Mouse (Mus musculus) fibroblast of lung, adult 2 months (primary cell): Measurements from ENCODE around the gene Akt1.

Source experiments
- DNase-seq: peaks from one replicate; pipeline ENCODE4 v3.0.0-alpha.2; 2011; ENCODE audit warnings: low read depth

Akt1 gene

DNA sequence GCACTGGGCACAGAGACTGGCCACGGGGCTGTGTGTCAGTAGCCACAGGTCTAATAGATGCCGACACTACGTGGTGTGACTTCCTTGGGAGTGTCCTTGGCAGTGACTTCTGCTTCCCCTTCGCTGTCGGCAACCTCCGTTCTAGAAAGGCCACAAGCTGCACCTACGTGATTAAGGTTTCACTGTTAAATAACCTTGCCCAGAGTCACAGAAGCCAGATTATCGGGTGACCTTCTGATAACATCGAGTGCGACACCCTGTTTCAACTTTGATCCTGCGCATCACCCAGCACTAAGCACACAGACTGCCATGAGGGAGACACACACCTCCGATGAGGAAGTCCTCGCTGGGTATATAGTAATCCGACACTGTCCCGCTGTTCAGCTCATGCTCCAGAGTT, 13.8 kb upstream of the Akt1 start:
- DNase-seq: no peak

DNA sequence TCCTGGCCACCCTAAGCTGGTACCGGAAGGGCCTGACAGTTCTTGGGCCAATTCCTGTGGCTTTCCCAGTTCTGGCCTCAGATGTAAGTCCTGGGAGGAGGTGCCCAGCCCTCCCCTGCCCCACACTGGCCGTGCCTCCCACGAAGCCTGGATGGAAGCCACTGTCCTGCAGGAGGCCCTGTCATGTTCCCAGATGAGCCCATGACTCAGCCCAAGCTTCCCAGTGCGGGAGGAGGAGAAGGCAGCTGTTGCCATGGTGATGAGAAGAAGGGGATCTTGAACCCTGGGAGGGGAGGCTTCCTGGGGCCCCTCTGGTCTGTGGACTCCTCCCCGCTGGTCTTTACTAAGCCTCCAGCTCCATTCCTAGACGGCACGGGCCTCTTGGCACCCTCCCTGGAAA, 8.7 kb upstream of the Akt1 start:
- DNase-seq: no peak

DNA sequence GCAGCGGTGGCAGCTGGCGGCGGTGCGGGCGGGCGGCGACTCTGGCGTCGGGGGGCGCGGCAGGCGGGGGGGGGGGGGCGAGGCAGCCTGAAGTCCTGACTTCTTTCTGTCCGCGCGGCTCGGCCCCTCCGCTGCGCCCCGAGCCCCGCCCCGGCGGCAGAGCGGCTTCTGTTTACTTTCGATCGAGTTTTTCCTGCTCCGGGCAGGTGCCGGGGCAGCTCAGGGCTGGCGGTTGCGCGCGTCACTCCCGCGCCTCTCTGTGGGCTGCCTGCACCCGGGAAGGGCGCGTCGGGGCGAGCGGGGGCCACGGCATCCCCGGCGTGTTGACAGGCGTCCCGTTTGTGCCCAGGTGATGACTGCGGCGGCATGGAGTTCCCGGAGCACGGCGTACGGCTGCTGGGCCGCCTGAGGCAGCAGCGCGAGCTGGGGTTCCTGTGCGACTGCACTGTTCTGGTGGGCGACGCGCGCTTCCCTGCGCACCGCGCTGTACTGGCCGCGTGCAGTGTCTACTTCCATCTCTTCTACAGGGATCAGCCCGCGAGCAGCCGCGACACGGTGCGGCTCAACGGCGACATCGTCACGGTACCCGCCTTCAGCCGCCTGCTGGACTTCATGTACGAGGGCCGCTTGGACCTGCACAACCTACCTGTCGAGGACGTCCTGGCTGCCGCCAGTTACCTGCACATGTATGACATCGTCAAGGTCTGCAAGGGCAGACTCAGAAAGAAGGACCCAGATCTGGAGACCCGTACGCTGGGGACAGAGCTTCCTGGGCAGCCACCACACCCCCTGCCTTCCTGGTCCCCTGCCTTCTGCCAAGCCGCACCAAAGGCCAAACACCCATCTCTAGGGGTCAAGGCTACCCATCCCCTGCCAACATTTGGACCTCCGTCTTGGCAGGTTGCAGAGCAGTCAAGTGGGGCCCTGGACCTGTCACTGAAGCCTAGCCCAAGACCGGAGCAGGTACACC, 4.6 kb upstream of the Akt1 start:
- no peak for DNase-seq

DNA sequence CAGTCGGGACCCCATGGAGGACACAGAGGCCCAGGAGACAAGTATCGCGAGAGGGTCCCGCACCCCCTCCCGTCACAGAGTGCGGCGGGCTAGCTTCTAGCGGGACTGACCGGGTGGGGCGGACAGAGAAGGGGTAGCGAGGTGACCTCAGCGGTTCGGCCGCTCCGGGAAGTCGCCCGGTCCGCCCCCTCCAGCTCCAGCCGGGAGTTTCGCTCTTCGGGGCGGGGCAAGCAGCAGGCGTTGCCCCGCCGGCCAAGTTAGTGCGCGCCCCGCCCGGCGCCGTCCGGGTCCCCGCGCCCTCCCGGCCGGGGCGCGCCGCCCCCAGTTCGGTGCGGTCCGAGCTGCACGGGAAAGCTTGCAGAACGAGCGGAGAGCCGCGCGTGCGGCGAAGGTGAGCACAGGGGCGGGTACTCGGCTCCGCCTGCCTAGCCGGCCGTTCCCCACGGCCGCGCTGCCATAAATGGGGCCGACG, 3.9 kb upstream of the Akt1 start, which contains the start of gene Zbtb42:
Gene Zbtb42, plus strand, starts transcription at position 274 of the 472 bp plus-strand sequence.
- DNase-seq: no peak

DNA sequence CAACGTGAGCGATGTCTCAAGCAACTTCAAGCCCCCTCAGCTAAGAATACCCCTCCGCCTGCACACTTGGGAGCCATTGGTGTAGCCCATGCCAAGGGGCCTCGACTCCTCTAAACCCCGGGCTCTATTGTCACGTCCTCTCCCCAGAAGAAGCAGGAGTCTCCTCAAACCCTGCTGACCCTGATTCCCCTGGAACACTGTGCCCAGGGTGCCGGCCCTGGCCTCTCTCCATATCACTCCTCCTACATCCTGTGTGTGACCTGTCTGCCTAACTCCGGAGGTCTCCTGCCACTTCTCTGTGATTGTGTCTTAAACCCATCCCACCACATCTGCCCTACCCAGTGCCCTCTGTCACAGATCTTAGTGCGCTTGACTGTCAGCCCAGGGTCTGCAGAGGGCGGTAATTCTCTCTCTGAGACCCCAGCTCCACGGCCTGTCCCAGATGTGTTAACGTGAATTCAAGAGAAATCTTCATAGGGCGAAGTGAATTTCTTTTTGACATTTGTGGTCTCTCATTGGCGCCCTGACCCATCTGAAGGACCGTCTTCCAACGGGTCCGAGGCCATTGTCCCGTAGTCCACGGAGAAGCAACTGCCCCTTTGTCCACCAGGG, 3.4 kb upstream of the Akt1 start:
- no peak for DNase-seq

DNA sequence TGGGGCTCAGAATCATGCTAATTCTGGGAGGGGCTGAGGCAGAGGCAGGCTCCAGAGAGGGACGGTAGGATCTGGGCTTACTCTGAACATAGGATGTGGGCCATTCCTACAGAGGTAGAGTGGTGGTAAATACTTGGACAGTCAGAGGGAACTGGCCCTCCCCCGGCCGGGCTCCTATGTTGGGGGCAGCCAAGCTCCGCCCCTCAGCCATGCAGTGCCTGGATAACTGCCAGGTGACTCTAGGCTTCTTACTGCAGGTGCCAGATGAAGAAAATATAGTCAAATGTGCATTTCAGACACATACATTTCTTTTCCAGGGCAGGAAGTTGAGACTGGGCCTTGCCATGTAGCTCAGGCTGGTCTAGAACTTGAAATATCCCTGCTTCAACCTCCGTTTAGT, 2.4 kb upstream of the Akt1 start:
- no peak for DNase-seq

DNA sequence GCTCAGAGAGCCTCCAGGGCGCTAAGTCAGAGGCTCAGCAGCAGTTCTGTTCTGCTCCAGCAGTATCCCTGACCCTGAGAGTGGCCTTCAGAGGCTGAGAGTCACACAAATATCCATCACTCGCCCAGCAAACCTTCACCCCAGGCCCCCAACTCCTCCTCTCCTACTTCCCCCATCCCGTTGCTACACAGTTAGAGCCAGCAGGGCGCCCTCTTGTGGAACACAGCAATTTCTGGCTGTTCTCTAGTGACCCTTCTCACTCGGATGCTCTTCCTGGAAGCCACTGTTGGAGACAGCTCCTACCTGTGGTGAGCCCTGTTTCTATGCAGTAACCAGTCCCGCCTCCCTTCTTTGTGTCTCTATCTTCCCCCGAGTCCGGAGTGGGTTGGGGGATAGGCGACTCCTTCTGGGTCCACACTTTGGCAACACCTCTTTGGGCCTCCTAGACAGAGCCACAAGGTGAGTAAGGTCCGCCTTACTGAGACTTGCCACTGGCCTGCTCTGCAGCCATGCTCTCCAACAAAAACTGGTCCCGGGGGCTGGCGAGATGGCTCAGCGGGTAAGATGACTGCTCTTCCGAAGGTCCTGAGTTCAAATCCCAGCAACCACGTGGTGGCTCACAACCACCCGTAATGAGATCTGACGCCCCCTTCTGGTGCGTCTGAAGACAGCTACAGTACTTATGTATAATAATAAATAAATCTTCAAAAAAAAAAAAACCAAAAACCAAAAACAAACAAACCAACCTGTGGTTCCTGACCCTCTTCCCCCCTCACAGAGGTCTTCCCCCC, 756 bp upstream of the Akt1 start:
- no peak for DNase-seq

DNA sequence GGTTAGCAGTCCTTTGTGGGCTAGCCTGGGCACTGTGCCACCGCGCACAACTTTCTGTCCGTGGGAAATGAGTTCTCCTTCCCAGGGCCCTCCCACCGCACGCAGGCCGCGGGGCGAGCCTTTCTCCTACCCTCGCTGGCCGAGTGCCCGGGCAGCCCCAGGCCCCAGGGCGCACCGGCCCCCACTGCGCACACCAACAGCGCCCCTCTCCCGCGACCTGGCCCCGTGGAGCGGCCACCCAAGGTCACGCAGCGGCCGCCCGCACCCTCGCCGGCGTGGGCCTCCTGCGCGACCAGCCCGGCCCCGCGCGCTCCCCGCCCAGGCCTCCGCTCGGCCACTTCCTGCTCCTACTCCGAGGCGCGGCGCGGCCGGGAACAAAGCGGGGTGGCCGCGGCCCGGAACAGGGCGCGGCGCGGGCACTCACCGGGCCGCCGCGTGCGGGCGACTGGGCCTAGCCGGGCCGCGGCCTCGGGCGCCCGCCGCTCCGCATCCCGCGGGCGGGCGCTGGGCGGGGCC, 1.1 kb downstream of the Akt1 start:
- no peak for DNase-seq

DNA sequence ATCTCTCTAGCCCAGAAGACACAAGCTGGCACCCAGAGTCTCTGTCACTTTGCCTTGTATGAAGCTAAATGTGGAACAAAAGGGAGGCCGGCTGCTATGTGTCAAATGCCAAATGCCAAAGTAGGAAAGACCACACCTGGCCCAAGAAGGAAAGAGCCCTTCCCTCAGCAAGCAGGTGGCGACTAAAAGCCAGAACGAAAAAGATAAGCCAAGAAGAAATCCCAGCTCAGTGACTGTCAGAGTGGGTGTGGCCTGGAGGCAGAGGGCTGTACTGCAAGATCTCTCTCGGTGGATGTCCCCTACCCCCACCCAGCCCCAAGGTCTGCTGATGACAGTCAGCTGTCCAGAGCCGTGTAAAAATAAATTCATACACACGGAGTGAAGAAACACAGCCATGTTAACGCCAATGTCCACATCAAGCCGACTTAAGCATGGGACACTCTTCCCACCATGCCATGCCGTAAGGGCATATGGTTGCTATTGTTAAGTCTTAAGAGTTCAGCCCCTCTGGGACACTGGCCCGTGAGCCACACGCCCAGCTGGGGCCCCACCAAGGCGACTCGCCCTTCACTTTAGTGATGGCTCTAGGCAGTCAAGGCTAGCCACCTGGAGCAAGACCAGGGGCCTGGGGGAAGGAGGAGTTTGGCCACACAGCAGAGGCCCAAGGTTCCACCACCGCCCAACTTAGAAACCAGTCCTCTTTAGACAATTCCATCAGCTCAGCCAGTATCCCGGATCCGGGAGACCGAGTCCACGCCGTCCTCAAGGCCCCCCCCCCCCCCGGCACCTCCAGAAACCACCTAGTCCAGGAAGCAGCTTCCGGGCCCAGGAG, 1.7 kb downstream of the Akt1 start:
- no peak for DNase-seq

DNA sequence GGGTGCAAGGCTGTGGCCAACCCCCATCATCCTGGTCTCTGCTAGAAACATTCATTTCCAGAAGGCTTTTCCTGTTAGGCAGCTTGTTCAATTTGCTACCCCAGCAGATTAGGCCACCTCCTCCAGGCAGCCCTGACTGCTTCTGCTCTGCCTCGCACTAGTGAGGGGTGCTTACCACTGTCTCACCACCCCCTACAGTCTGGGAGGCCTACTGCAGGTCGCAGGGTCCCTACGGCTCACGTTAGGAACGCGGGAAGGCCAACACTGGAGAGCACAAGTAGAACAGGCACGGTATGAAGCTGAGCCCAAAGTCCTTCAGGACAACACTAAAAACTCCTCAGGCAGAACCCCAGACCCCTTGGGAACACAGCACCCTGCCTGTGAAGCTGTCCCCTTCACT, 2.8 kb downstream of the Akt1 start:
- DNase-seq: no peak

DNA sequence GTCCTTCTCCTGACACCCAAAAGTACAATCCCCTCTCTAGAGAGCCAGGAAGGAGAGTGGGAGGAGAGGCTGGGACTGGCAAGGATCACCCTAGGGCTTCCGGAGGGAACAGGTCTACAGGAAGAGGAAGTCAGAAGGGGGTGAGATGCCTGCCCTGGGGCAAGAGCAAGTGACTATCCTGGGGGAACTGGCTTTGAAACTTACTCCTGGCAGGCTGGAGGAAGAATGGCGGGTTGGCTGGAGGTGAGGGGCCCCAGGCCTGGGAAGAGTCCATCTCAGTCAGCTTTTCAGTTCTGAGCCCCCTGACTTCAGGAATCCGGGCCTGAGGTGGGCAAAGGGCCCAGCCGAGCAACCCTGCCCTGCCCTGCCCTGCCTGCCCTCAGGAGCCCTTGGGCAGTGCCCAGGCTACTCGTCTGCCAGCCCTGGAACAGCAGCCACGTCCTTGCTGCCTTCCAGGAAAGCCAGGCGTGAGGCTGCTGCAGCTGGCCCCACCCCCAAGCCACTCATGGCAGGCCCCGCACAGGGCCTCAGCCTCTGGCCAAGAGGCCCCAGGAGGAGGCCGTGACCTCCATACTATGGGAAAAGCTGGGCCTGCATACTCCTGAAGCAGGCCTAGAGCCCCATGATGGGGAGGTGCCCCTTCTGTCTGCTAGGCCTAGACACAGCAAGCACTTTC, 3.8 kb downstream of the Akt1 start:
- DNase-seq: no peak

DNA sequence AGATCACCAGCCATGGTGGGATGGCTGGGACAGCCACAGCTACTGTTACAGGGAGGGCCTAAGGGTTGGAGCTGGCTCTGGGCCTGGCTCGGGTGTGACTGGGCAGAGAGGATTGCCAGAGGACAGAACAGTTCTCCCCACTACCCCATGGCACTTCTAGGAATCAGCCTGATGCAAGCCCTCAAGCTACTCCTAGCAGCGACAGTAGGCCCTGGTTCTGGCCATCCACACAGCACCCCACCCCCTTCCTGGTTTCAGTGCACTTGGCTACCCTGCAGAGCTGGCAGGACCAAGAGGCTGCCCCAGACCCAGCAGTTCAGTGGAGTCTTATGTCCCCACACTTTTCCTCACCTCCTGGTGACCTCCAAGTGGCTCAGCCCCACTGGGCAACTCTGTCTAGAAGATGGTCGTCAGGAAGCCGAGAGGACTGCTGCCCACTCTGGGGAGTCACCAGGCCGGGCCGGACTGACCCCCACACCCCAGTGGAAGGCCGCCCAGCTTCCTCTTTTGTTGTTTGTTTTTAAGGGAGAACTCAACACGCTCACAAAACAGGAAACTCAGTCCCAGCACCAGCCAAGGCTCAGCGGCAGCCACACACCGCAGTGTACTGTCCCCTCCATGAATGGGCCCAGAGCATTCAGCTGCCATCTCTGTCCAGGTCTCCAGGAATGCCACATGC, 6.9 kb downstream of the Akt1 start:
- DNase-seq: no peak

DNA sequence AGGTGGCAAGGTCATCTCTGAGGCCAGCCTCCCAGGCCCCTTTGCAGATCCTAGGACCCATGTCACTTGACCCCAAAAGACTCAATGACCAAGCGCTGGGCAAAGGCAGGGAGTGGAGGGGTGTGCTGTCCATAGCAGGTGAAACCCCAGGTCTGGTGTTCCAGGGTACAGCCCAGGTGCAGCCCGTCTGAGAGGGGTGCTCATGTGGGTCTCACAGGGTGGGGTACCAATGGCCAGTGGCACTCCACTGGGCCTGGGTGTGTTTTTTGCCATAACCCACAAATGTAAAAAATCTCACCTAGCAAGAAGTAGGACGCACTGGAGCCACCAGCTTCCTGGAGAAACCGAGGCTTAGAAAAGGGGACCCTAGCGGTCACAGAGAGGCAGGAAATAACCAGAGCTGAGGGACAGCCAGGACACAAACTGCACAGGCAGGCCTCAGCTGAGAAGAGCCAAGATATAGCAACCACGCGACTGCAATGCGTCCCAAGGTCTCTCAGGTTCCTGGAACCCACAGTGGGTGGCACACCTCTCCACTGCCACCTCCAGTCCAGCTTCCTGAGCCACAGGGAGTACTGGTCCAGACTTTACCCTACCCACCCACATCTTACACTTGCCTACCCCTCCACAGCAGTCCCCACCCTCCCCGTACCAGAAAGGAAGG, 8.7 kb downstream of the Akt1 start:
- no peak for DNase-seq

DNA sequence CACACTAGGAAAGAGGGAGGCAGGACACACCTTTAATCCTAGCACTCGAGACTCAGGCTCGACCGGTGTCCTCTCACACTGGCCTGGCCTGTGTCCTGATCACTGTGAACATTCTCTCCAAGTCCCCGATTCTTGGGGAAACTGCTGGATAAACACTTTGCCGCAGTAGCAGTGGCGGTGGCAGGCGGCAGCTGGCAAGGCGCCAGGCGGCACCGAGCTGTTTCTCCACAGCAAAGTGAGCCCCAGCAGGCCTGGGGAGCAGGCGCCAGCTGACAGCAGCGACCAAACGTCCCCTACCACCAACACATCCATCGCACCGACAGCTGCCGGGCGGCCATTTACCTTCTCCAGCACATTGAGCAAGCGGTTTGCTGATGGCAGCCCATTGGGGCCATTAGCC, 9.2 kb downstream of the Akt1 start:
- no peak for DNase-seq

DNA sequence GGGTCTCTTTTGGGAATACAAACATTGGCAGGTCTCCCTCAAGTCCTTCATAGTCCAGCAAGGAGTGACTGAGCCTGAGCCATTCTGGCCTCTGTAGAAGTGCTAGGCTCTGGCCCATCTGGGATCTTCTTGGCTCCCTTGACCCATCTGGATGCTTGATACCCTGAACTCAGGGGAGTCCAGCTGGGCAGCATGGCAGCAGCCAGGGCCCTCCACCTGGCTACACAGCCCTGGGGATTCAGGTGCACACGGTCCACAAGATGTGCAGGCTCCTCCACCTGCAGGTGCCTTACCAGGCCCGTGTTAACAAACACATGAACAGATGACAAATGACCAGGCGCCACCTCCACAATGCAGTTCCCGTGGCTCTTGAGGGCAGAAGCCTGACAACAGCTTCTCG, 10.0 kb downstream of the Akt1 start:
- no peak for DNase-seq

DNA sequence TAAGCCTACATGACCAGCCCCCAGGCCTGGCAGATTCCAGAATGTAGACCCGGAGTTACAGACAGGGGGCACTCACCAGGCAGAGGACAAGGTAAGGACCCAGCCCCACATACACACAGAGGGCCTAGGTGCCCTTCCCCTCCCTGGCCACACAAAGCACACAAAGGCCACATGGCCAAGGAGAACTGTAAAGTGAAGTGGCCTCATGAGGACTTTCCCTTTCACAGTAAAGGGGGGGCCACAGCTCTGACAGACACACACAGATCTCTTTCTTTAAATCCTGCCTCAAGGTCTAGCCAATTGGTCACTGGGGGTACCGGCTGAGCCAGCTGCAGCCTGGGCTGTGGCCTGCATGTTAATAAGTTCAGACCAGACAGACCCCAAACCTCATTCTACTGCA, 10.6 kb downstream of the Akt1 start:
- DNase-seq: no peak

DNA sequence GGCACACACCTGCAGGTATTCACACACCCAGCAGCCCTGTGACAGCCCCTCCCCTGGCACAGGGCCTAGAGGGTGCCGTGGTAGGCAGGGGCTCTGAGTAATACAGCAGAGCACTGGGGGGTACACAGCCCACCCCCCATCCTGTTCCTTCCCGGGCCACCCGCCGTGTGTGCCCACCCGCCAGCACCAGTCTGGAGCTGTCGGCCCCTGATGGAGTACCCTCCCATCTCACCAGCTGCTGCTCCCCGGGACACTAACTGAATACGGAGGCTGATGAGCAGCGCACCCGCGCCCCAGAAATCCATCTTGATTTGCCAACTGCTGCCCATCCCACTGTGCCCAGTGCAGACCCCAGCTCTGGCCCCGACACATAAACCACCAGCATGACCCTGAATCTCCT, 11.0 kb downstream of the Akt1 start:
- no peak for DNase-seq

DNA sequence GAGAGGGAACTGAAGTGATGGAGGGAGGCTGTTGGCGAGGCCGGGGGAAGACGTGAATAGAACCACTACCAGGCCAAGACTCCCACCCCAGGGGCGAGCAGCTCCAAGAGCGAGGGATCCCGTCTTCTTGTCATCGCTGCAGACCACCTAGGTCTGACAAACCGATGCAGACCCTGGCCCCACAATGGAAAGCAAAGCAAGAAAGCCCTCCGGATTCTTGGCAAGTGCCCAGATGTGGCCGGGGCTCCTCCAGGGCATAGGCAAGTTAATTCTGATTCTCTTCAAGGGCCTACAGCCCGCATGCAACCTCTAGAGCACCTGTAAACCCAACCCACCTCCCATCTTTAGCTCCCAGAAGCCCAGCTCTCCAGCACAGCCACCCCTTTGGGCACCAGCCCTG, 11.4 kb downstream of the Akt1 start:
- DNase-seq: no peak

DNA sequence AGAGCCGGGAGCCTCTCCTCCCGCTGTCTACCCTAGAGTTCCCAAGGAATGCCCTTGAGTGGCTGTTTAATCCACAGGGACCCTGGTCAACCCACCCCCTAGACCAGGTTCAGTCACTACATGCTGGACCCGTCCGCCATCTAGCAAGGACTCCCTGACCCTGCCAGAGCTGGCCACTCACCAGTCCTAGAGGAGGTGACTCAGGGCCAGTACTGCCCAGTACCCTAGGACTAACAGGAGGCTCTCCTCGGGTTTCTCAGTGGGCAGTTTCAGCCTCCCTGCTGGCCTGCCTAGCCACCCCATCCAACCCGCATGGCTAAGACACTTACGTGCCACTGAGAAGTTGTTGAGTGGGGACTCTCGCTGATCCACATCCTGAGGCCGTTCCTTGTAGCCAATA, 12.8 kb downstream of the Akt1 start:
- no peak for DNase-seq

DNA sequence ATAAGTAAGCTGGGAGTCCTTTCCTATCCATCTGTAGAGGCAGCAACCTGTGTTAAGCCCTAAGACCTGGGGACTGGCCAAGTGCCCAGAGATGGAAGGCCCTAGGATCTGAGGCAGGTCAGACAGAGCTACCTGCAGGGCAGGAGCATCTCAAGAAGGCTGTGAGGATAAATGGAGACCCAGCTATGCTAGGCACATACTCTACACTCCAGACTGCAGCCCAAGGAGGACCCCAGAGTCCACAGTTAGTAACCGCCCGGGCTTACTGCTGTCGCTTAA, 13.4 kb downstream of the Akt1 start:
- DNase-seq: no peak
